Mouse (Mus musculus): ENCODE data around the gene Fam214a.

- TF ChIP-seq GATA1 (IDR thresholded peaks at IDR 0.05; ENCODE audit: borderline replicate concordance, low read length) (no peak), FLI1 (IDR thresholded peaks at IDR 0.05; ENCODE audit: low read length) (no peak)
These were observed 17.4 kb upstream of the Fam214a start for GRCm38 (mm10) chr9:74935289-74935688.
